Mouse (Mus musculus) megakaryocyte, embryonic 14.5 days (primary cell): ENCODE measurements around the gene Dnajc15.

Experiments used
- FLI1 ChIP-seq: IDR thresholded peaks from 2 replicates; pipeline ENCODE4 v1.6.1; 2012; ENCODE audit warnings: low read length, inconsistent platforms, mixed read lengths
- GATA1 ChIP-seq: IDR thresholded peaks from 3 replicates; pipeline ENCODE4 v1.6.1; 2012; ENCODE audit warnings: mixed read lengths, low read length, inconsistent platforms, borderline replicate concordance

DNA sequence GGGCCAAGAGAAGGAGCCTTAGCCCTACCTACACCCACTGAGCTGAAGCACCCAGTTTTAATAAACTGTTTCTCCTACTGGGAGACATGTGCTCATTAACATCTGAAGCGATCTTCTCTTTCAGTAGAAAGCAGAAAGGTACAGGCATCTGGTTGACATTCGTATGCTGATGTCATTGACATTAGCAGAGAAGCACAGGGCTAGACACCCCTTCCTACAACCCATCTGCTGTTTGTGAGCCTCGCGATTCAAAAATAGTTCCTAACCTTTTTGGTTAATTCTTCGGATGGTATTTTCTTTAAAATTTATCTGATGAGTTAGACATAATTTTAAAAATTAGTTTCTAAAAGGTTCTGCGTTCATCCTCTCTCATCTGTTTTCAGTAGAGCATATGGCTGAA is 81.9 kb downstream of the Dnajc15 start:
- no peak for TF ChIP-seq GATA1
- TF ChIP-seq FLI1, result no peak
